Mouse (Mus musculus) olfactory bulb, adult 2 months (tissue): ENCODE data around the gene Slc17a2. TPM values are rescaled to one million over a fixed set of nuclear protein-coding genes. Genes with fewer than 3 reads are reported as not detected.

Experiments used
- H3K27ac ChIP-seq: fragments of 200-500 bp; 2 replicates; pipeline ENCODE4 v1.5.1; 2012; ENCODE audit warnings: low read depth, low read length; ENCODE audit not compliant: insufficient read depth
- H3K4me1 ChIP-seq: fragments of 200-500 bp; 2 replicates; pipeline ENCODE4 v1.6.1; 2012; ENCODE audit warnings: low read length; ENCODE audit not compliant: control insufficient read depth, insufficient read depth
- H3K4me3 ChIP-seq: fragments of 200-500 bp; 2 replicates; pipeline ENCODE4 v1.5.1; 2012; ENCODE audit warnings: mild to moderate bottlenecking, low read depth, low read length, moderate library complexity; ENCODE audit not compliant: insufficient read depth
- CTCF ChIP-seq: fragments of 200-500 bp; IDR thresholded peaks from 2 replicates; pipeline ENCODE4 v1.5.1; 2012; ENCODE audit warnings: low read depth, mild to moderate bottlenecking, low read length, moderate library complexity; ENCODE audit not compliant: insufficient read depth
- POLR2A ChIP-seq: fragments of 200-500 bp; IDR thresholded peaks from 2 replicates; pipeline ENCODE4 v1.6.1; 2012; ENCODE audit warnings: mild to moderate bottlenecking, low read depth, low read length, moderate library complexity; ENCODE audit not compliant: insufficient read depth
- WGBS: fragments of 180-500 bp; shearing (Covaris S2); methylation state at CpG from one replicate; pipeline ENCODE4 v1.1.7; 2018; 5-methylcytosine and 5-hydroxymethylcytosine counted together
- polyA plus RNA-seq: library from polyadenylated mRNA; stranded (reverse); fragments of >200 nt; gene quantifications from 2 replicates; pipeline ENCODE4 v1.2.4, GENCODE M21; 2012; ENCODE audit warnings: low replicate concordance; ENCODE audit not compliant: missing spikeins, insufficient read depth, insufficient read length

Slc17a2 gene
- polyA plus RNA-seq, 1 experiment = not detected

DNA sequence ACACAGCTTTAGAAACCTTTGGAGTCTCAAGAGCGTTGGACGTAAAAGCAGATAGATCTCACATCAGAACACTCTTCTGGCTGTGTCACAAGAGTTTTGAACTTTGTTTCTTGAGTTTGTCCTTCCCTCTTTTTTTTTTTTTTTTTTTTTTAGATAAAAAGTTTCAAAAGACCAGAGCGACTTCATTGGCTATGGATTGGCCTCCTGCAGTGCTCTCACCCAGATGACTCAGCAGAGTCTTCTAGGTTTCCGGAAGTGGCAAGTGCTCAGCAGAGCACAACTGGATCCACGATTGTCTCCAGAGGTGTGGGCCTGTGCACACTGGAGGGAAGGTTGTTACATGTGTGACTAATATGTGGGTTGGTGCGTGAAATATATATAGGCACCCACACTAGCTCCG lies 28.5 kb upstream of the Slc17a2 start:
- WGBS = 87% methylated on average over 7 of the region's 7 CpGs
- no peak overlapping the region for H3K4me3 ChIP-seq
- TF ChIP-seq POLR2A (no peak), CTCF (no peak)
- no peak overlapping the region for H3K27ac ChIP-seq
- no peaks in the 10 kb centered on the region for H3K4me1 ChIP-seq

DNA sequence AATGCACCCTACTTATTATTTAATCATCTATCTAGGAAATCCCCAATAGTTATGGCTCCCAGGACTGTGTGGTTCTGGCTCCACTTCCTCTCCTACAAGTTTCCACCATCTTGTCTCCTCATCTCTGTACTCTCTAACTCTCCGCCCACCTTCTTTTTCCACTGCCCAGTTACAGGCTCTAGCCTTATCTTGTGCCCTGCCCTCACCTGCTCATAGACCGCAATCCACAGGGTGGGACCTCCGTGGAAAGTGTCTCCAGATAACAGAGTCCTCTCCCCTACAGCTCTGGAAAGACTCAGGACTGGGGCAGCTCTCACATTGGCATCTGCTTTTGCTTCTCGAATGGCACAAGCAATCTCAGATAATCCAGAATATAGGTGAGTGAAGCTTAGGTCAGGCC lies 27.8 kb upstream of the Slc17a2 start:
- TF ChIP-seq POLR2A (no peak), CTCF (no peak)
- Histone ChIP-seq H3K27ac (no peak overlapping the region), H3K4me3 (no peak overlapping the region), H3K4me1 (no peaks in the 10 kb centered on the region)
- WGBS = 92% methylated on average over 4 of the region's 4 CpGs

DNA sequence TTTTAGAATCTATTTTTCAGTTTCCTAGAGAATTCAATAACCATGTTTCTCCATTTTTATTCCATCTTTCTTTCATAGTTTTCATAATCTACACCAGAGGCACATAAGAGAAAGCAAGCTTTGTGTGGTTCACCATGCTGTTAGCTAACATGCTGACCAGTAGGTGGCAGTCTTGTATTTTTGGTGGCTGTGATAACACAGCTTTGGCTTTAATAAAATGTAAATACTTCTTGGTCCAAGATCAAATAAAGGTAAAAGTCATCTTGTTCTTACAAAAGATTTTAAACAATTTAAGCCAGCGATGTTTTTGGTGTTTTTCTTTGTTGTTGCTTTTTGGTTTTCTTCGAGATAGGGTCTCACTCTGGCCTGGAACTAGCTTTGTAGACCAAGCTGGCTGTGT lies 14.3 kb upstream of the Slc17a2 start:
- no peak overlapping the region for H3K27ac ChIP-seq
- H3K4me3 ChIP-seq = no peak overlapping the region
- H3K4me1 ChIP-seq = no peaks in the 10 kb centered on the region
- TF ChIP-seq CTCF = no peak
- no peak for TF ChIP-seq POLR2A
- 38% methylated on average over 2 of the region's 2 CpGs for WGBS

DNA sequence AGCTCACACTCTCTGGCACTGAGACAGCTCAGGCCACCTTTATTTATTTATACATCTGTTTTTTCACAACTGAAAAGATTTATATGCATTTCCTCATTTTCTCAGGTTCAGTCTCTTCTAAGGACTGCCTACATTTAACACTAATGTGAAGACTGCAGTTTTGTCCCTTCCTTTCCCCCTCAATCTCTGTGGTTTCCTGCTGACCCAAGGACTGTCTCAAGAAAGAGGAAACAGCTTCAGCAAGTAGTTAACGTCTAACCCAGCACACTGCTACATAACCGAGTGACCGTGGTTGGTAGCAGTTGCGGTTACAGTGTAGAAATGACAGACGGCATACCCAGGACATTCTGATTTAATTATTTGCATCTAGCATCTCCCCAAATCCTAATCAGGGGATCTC lies 7.4 kb upstream of the Slc17a2 start:
- WGBS = 88% methylated on average over 5 of the region's 5 CpGs
- TF ChIP-seq POLR2A (no peak), CTCF (no peak)
- no peak overlapping the region for H3K27ac ChIP-seq
- no peaks in the 10 kb centered on the region for H3K4me1 ChIP-seq
- no peak overlapping the region for H3K4me3 ChIP-seq

DNA sequence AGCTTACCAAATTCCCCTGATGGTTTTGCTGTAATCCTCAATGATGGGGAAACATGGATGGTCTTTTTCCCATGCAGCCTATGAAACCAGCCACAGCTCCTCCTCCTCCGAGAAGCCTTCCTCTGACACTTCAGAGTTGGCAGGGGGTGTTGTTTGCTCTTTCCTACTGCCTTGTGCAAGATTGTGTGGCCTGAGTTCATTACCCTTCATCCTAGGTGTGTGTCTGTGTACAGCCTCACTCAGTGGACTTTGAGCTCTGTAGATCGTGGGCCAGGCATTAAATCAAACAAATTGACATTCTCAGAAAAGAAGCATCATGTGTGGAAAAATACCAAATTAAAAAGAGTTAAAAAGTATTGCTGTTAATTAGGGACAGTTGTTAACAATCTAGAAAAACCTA lies 2.3 kb upstream of the Slc17a2 start:
- Histone ChIP-seq H3K4me1 (no peaks in the 10 kb centered on the region), H3K27ac (no peak overlapping the region), H3K4me3 (no peak overlapping the region)
- 87% methylated on average over 2 of the region's 2 CpGs for WGBS
- TF ChIP-seq CTCF (no peak), POLR2A (no peak)

DNA sequence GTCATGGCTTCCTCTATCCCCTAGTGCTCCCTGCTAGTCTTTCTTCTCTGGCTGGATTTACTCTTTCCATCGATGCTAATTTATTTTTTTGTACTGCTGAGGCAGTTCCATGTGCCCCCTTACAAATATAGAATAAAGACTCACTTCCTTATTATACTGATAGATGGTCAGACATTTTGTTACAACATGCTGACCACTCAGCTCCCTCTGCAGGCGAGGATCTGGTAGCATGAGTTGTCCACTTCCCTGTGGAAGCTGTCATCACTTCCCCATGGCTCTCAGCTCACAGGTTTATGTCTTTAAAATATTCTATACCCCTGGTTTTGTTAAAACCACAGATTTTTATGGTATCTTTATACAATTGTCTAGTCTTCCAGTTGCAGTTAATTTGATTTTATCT lies 9.4 kb downstream of the Slc17a2 start:
- 86% methylated on average over 2 of the region's 2 CpGs for WGBS
- no peak for TF ChIP-seq CTCF
- TF ChIP-seq POLR2A = no peak

DNA sequence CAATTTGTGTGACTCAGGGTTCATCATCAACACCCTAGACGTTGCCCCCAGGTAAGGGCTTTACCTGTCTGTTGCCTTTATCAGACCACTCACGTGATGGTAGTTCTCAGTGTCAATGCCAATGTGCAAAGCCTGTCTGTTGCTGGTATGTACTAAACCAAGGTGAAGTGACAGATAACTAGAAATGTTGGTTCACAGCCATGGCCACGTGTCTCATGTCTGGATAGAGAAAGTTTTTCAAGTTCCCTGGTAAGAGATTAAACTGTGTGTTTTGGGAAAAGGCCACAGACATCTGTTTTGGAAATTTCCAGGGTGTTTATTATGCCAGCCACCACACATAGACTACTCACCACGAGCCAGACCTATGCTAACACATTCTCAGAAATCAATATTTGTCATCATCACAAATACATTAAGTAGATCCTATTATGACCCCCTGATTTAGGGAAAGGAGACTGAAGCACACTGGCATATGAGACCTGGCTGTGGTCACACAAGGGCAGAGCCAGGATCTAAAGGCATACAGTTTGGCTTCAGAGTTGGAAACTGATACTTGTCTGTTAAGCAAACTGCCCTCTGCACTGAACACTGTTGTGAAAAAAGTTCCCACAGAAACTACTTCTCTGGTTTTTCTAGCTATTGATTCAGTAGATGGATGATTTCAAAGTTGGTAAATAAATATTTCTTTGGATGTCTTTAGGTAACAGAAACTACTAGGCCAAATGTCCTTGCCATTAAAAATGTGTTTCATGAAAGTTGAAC lies 13.6 kb downstream of the Slc17a2 start:
- no peak overlapping the region for H3K4me3 ChIP-seq
- H3K27ac ChIP-seq = no peak overlapping the region
- H3K4me1 ChIP-seq = no peaks in the 10 kb centered on the region
- 75% methylated on average over 4 of the region's 4 CpGs for WGBS
- TF ChIP-seq CTCF (no peak), POLR2A (no peak)

More for the DNA sequence above, 9.4 kb downstream of the Slc17a2 start:
- no peak overlapping the region for H3K27ac ChIP-seq
- no peak overlapping the region for H3K4me3 ChIP-seq
- no peaks in the 10 kb centered on the region for H3K4me1 ChIP-seq

DNA sequence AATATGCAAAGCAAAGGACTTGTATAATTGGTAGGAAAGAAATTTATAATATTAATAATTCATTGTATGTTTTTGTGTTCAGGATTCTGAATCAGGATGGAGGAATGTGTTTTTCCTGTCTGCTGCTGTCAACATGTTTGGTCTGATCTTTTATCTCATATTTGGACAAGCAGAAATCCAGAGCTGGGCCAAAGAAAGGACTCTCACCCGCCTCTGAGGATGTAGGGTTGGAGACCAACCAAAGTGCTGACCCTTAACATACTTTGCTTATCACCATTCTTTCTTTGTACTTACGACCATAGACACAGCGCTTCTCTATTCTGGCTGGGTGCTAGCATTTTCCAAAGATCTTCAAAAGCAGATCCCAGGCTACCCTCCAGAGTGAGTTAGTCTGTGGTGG lies 15.4 kb downstream of the Slc17a2 start:
- H3K4me3 ChIP-seq = no peak overlapping the region
- TF ChIP-seq CTCF (no peak), POLR2A (no peak)
- no peaks in the 10 kb centered on the region for H3K4me1 ChIP-seq
- 87% methylated on average over 3 of the region's 3 CpGs for WGBS
- no peak overlapping the region for H3K27ac ChIP-seq

DNA sequence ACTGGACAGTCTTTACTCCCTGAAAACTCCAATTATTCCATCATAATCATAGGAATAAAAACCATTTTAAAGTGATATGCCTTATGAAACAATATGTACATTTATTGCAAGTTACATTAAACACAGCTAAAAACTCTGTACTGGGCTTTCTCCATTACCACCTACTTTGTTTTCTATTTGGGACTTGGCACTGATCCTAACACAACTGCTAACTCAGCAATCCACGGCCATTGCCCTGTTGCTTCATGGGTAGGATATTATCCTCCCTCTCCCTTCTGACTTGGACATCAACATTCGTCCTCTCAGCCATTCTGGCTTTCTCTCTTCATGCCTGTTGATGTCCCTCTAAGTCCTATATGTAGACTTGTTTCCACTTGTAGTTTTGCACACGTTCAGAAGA lies 19.8 kb downstream of the Slc17a2 start:
- no peak for TF ChIP-seq CTCF
- TF ChIP-seq POLR2A = no peak
- H3K4me3 ChIP-seq = no peak overlapping the region
- H3K4me1 ChIP-seq = no peaks in the 10 kb centered on the region
- no peak overlapping the region for H3K27ac ChIP-seq
- WGBS = 58% methylated on average over 3 of the region's 3 CpGs
